Mouse (Mus musculus) heart, adult 9 months (tissue): ENCODE measurements around the gene Slc25a21.

Source experiments
- DNase-seq, 2 experiments: peaks; one replicate each; pipeline ENCODE4 v3.0.0; 2022; ENCODE audit warnings: low spot score in 2 of 2

The Slc25a21 gene

DNA sequence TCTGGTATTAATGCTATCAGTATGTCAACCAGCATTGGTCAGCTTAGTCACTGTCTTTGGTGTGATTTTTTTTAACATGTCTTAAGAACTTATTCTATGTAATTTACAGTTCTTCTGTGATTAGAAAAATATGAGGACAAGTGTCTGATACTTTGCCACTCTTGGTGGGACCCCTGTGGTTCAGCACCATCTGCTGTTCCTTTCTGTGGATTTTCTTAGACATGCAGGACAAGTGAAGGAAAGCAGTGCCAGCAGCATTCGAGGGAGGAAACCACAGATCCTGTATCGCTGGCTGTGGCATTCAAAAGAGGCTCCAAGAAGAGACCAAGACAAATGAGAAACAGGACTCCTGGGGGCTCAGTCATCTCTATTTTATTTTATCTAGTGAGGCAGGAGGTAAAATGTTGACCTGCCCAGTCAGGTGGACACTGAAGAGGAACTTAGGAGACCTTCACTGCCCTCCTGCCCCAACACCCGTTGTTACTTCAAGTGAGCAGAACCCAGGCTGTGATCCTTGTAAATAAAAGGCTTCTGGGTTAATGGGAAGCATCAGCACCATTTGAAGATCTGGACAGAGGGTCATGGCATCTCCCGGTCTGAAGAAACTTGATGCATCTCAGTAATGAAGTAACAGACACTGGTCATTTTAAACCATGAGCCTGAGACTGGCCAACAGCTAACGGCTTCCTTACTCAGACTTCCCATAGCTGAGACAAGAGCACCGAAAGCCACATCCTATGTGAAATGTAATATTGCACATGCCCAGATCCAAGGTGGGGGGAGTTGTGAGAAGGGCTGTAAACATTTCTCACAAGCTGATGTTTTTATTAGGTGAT is 306.2 kb downstream of the Slc25a21 start:
- DNase-seq: no peak

DNA sequence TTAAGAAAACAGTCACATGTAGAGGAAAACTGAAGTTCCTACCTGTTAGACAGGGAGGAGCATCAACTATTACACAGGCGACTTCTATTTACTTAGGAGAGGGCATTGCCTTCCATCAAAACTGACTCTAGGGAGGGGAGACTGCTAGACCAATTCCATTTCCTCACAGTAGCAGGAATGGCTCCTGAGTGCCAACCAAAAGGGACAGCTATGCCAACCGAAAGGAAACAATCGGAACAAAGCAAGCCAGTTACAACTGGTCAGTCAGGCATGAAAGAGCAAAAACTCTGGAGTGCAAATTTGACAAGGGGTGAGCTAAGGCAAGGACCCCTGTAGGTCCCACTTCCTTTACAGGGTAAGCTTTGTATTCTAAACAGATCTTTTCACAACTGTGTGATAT is 319.5 kb downstream of the Slc25a21 start:
- DNase-seq: no peak

DNA sequence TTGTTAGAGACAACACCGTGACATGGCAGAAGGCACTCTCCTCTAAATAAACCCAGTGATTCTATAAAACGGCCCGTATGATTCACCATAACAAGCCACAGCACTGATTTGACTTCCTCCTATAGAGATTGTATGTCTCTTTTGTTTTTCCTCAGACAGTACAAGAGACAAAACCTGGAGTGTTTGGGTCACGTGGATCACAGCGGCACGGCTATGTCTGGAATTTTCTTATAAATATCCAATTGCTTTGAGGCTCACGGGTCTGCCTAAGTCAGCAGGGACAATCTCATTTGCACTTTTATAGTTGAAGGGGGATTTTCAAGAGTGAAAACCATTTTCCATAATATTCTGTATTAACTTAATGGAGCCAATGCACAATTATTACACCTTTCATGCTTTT is 320.7 kb downstream of the Slc25a21 start:
- DNase-seq: no peak

DNA sequence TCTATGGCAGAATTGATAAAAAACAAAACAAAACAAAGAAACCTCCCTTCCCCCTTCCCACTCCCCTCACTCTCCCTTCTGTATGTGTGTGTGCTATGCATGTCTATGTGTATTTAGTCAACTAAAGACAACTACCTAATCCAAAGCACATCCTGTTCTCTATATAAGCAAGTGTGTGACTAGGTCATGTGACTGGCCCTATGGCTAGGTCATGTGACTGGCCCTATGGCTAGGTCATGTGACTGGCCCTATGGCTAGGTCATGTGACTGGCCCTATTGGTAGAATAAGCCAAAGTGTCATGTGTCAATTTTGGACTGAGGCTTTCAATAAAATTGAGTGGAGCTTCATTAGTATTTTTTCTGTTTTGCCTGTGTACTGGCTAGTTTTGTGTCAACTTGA is 324.1 kb downstream of the Slc25a21 start:
- DNase-seq: no peak

DNA sequence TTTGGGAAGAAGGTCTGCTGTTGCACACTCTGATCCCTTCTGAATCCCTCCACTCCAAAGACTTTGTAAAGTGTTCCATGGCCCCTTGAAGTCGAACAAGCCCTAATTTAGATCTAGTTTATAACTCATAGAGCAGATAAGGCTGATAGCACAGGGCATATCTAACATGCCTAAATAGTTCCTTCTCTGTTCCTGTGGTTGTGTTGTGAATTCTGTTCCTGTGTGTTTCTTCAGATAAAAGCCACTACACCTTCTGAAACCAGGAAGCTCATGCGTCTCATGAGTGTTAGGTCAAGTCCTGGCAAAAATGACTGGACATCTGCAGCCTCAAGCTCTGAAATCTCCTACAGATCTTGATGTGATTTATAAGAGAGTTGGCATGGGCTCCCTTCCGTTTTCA is 326.7 kb downstream of the Slc25a21 start:
- no peak for DNase-seq

DNA sequence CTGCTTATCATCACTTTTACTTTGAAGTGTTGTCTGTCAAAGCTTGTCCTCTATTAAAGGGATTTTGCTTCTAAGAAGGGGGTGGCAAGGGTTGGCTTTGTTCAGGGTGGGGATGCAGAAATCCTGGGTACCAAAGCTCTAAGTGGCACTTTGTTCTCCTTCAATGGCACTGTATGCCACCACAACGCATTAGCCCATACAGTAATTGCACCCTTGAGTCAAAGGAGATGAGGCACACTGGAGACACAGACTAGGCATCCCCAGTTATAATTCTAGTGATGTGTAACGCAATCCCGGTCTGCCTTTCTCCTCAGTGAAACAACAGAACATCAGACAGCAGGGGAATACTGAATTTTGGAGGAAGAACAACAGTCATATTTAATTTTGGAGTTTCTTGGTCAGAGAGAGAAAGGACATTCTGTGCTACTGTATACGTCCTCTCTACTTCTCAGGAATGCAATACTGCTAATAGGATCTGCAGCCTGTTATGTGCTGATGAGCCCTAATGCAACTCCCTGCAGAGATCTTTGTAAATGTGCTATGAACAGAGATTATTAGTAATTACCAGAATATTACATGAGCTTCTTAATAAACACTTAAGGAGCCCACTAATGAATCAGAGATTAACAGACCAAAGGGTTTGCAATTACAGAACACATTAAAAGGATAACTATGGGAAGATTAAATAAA is 333.3 kb downstream of the Slc25a21 start:
- no peak for DNase-seq

DNA sequence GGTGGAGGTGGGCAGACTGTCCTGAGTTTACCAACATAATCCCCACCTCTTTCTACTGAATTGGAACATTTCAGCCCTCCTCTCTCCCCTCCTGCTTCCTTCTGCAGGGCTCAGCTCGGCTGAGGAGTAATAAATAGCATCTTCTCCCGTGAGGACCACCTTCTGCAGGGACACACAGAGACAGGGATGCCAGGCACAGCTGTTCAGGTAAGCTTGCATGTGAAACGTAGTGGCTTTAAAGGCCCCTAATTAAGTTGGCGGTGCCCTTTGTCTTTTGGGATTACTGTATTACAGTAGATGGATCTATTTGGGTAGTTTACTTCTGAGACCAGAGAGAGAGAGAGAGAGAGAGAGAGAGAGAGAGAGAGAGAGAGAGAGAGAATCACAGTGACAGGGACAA is 344.6 kb downstream of the Slc25a21 start:
- DNase-seq: no peak

DNA sequence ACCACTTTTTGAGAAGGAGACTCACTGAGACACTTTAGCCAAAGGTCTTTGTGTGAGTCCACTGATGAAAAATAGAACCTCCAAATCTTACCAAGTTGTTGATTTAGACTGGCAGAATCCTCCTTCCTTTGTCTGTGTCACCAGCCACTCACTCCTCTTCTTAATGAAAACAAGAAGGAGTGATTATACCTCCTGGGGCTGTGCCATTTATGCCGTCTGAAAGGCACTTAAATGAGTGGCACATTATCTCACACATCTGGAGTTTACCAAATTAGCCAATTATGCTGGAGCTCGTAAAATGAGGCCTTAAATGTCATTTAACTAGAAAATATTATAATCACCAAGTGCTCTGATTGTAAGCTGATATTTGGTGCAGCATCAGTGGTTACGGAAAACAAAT is 345.8 kb downstream of the Slc25a21 start:
- DNase-seq: no peak

DNA sequence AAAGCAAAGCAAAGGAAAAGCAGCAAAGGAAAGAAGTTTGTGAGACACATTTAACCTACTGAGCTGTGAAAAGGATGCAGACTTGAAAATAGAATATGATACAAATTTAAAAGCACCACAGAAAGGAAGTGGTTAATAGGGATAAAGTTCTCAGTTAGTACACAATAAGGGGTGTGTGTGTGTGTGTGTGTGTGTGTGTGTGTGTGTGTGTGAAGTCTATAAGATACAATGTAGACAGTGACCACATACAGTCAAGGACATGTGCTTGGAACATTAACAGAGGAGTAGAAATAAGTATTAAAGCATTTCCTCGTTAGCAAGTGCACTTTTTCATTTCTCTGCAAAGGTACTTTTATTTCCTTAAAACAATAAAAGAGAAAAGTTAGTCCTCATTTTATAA is 367.3 kb downstream of the Slc25a21 start:
- DNase-seq: no peak

DNA sequence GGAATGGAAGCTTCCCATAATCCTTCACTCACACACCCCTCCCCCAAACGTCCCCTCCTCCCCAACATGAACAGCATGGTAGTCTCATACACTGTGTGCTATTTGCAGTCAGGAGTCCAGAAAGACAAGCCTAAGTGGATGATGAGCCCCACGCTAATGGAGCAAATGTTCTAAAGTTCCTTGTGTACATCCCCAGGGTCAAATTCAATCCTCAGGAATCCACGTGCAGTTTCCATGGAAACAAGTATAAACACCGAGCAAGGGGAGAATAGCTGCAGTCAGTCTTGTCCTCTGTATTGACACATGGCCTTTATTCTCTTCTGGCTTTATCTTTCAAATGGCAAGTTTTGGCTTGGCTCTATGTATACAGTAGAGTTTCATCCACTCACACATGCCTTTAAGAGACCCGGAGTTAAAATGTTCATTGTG is 367.8 kb downstream of the Slc25a21 start:
- DNase-seq: no peak

DNA sequence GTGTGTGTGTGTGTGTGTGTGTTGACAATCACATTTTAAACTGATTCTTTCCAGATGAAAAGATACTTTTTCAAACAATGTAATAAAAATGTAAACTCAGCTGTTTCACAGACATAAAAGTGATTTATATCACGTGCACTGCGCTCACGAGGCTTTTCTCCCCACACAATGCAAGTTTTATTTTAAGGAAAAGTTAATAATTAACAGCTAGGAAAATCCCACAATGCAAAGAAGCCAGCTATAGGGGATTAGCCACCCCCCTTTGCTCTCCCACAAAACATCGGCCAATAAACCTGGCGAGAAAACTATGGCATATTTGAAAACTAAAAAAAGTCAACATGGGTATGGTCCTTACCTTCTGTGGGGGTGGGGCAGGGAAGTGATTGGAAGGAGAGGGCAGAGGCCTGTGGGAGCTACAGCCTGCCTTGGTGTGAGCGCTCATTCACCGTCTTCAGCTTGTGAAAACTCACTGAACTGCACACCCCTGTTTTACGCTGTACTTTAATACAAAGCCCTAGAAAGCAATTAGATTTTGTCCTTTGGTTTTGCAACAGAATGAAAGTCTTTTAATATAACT is 369.4 kb downstream of the Slc25a21 start:
- no peak for DNase-seq

DNA sequence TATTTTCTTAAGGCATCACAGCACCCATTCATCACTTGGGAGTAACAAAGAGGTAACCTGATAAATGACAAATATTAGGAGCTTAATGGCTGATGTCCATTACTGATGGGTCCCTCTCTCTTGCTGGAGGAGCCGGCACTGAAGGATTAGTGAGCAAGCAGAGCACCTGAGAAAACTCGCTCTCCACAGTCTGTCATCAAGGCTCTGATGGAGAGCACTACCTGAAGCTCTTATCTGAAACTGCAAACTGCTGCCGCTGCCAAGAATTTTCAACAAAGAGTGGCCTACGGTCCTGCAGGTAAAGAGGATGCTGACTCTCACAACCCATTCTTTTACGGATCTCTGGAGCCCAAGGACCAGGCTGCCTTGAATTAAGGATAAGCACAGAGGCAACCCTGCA is 372.6 kb downstream of the Slc25a21 start:
- DNase-seq: no peak

DNA sequence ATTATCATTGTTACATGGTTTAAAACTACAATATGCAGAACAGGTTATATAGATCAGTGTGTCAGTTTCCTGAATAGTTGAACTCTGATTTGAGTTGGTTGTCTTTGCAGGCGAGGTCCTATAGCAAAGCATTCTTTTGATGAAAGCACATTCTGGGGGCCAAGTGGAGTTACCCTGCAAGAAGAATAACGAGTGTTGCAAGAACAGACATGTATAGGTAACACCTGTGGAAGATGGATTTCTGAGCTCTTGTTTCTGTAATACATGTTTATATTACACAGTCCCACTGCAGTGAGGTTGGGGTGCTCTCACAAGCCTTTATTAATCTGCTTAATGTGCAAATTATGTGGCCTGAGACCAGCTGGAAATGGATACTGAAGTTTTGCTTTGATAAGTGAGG is 375.1 kb downstream of the Slc25a21 start:
- DNase-seq: no peak

DNA sequence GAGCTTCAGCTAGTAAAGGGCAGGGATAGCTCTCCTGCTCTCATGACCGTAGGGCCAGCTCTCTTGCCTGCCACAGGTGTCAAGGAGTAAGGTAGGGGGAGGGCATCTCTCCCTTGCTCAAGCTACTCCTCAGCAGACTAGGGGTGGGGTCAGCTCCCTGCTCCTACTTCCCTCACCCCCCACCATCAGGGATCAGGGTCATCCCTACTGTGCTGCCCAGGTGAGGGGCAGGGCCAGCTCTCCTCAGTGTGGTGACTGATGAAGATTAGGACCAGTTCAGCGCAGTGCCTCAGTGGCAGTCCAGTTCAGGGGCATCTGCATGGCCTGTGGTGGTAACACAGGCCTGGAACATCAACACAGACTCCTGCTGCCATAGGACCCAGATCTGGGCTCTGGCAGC is 376.7 kb downstream of the Slc25a21 start:
- no peak for DNase-seq

DNA sequence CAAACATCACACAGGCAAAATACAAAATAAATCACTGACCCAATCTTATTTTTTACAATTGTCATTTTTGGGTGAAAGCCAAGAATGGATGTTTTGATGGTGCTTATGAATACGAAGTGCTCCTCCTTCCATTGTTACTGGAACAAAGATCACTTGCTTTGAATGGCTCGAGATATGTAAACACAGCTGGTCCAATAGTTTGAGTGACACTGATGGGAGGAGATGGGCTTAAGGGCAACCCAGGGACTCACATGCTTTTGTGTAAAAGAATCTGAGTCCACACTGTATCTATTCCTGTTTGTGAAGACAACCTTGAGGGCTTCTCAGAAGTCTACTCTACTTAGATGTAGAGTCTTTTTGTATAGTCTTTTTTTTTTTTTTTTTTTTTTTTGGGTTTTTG is 389.8 kb downstream of the Slc25a21 start:
- DNase-seq: no peak

DNA sequence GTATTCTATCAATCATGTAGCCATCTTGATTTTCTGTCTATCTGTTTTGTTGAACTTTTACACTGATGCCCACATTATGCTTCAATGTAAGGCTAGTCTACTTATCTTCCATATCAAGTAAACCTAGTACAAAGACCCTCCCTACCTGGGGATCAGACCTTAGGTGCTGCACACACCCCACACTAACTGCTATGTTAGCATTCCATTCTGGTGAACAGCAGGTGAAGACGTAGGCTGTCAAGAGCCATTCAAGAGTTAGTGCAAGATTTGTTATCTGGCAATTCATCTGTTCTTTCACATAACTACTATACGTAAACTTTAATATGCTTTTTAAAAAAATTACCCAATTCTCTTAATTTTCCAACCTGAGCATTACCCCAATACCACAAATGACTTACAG is 390.2 kb downstream of the Slc25a21 start:
- DNase-seq: no peak

DNA sequence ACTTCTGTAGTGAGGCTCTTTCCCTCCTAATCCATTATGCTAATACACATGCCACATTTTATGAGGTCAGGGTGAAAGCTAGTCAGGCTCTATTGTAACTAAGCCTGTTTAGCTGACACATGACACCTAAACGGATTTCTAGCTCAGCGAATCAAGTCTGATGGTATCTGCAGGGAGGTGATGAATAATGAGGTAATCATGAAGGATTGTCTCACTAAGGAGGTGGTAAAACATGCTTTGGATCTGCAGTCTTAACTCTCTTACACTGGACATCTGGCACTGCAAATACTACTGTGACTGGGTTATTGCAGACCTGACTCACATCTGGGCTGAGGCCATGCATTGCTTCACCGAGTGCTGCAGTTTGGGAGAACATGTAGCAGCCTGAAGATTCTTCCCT is 392.8 kb downstream of the Slc25a21 start:
- no peak for DNase-seq

DNA sequence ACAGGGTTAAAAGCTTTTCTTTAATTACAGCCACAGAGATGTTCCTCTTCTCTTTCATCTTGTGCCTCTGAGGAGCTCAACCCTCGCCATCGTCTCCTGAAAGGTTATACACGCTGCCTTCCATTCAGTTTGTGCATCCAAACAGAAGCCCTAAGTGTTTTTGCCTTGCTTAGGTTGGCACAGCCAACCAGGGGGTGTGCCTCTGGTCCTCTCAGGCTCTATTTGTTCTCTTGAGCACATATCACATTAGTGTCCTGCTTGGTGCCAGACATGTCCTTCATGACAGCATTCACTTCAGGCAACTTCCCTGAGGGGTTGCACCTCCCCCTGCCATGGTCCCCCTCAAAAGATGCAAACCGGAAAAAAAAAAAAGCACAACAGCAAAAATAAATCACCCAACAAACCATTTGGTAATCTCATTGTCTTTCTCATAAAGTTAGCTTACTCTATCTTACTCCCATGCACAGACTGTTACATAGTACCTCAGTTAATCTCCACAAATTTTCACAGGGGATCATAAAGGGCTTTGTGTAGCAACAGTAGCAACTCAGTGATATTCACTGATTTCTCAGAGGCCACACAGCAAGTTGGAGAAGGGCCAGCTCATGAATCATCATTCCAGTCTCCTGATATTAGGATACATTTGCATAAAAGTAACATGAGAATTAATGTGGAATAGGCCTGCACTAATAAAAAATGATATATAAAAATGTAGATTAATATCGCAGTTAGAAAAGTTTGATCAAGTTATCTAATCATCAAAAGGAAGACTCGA is 398.4 kb downstream of the Slc25a21 start:
- DNase-seq: no peak

DNA sequence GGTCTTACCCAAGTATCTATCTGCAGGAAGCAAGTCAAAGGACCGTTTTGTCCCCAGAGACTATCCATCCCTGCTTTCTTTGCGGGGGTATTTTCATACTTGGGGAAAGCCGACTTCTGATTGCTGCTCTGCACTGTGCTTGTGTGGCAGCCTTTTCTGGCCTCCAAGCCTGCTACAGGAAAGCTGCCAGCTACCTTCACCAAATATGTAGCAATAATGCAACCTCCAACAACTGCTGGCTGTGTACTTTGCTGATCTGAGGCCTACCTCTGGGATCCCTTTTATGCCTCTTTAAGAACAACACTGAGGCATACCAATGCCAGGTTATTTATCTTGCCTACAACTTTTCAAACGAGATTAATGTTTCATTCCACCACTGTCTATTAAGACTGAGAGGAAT is 408.0 kb downstream of the Slc25a21 start:
- no peak for DNase-seq

DNA sequence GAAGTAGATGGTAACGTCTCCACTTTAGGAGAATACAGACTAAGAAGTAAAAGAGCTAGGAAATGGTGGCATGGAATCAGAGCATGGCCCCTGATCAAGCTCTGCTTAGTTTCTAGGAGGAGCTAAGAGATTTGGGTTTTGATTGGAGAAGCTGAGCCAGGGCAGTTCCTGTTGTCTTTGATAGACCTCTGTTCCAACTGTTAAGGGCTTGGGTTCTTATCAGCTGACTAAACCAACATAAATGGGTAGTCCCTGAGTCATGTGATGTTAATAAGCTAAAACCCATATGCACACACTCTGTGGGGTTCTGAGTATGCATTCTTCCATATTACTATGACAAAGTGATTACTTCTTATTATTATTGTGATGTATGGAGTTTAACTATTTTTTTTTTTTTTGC is 412.0 kb downstream of the Slc25a21 start:
- no peak for DNase-seq

DNA sequence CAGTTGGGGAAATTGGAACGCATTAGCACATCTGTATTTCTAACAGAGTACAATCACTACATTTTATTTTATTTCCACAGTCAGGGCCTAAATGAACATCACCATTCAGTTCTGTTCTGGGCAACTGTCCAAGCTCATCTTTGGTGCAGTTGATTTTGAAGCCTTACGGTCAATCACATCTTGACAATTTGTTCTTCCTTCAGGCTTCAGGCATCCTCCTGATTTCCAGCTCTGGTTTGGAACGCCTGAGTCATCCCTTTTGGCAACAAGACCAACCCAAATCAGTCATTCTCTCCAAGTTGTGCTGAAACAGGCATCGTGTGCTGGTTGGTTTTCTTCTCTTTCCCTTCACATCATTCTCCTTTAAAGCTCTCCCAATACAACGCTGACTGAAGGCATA is 416.1 kb downstream of the Slc25a21 start:
- no peak for DNase-seq

DNA sequence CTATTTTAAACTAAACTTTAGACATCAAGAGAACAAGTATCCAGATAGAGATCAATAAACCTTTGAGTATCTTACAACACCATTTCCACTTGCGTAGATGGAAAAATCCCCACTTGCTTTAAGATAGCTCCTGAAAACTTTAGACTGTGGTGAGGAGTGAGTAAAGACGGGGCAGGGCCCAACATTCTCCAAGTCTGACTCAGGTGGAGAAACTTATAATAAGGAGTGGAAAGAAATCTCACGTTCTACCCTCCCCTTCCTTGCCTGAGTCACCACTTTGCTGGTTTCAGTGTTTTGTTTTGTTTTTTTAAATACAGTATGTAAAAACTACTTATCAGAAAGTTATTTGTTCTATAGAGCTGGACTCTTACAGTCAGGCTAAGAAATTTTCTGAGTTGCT is 417.7 kb downstream of the Slc25a21 start:
- DNase-seq: no peak
